Mouse (Mus musculus): ENCODE data around the gene Fitm1. TPM values are rescaled to one million over a fixed set of nuclear protein-coding genes. Genes with fewer than 3 reads are reported as not detected.

Fitm1 gene
- polyA plus RNA-seq, 1 experiment from 2014 or later = 79.4 TPM

- no peak overlapping the region for H3K27ac ChIP-seq (ENCODE audit: low read length)
- no peak overlapping the region for H3K4me3 ChIP-seq (ENCODE audit: low read length)
These were observed 13.9 kb downstream of the Fitm1 start for GRCm38 (mm10) chr14:55589271-55589670.

GRCm38 (mm10) chr14:55589771-55590448, 14.5 kb downstream of the Fitm1 start:
- H3K36me3 ChIP-seq (ENCODE audit: control insufficient read depth, insufficient read depth) = peaks cover 18% of the 10 kb centered on the region
- peaks cover 25% of the 10 kb centered on the region for H3K4me1 ChIP-seq (ENCODE audit: control insufficient read depth, insufficient read depth, low read length)
- ATAC-seq (replicated peaks; ENCODE audit: extremely low read depth, insufficient read depth, low FRiP score) = no peak
- H3K4me2 ChIP-seq (ENCODE audit: low read depth, low read length) = peak overlapping the region; percentile 76
- peak overlapping the region; percentile 97 for H3K27ac ChIP-seq (ENCODE audit: low read length)
- H3K9ac ChIP-seq (ENCODE audit: low read length) = peak overlapping the region; percentile 83
- peak overlapping the region; percentile 91 for H3K4me3 ChIP-seq (ENCODE audit: low read length)
- H3K27me3 ChIP-seq (ENCODE audit: control insufficient read depth, insufficient read depth, low read length) = no peaks in the 10 kb centered on the region
- H3K9me3 ChIP-seq (replicated peaks; ENCODE audit: control insufficient read depth, low read length) = no peaks in the 10 kb centered on the region
- 75% methylated on average over 11 of the region's 11 CpGs for WGBS

More at GRCm38 (mm10) chr14:55589271-55589670, 13.9 kb downstream of the Fitm1 start:
- peaks cover 25% of the 10 kb centered on the region for H3K4me1 ChIP-seq (ENCODE audit: control insufficient read depth, insufficient read depth, low read length)
- peaks cover 13% of the 10 kb centered on the region for H3K36me3 ChIP-seq (ENCODE audit: control insufficient read depth, insufficient read depth)
- H3K4me2 ChIP-seq (ENCODE audit: low read depth, low read length) = no peak overlapping the region
- no peak overlapping the region for H3K9ac ChIP-seq (ENCODE audit: low read length)
- 84% methylated on average over 5 of the region's 5 CpGs for WGBS
- no peaks in the 10 kb centered on the region for H3K9me3 ChIP-seq (replicated peaks; ENCODE audit: control insufficient read depth, low read length)
- no peaks in the 10 kb centered on the region for H3K27me3 ChIP-seq (ENCODE audit: control insufficient read depth, insufficient read depth, low read length)
- ATAC-seq (replicated peaks; ENCODE audit: extremely low read depth, insufficient read depth, low FRiP score) = no peak

- Histone ChIP-seq H3K4me1 (ENCODE audit: control insufficient read depth, insufficient read depth, low read length) (peaks cover 19% of the 10 kb centered on the region), H3K27ac (ENCODE audit: low read length) (peak within 1 kb of the TSS; percentile 97), H3K27me3 (ENCODE audit: control insufficient read depth, insufficient read depth, low read length) (no peaks in the 10 kb centered on the region), H3K9ac (ENCODE audit: low read length) (peak within 1 kb of the TSS; percentile 93), H3K4me3 (ENCODE audit: low read length) (peak within 1 kb of the TSS; percentile 91), H3K9me3 (replicated peaks; ENCODE audit: control insufficient read depth, low read length) (no peaks in the 10 kb centered on the region), H3K4me2 (ENCODE audit: low read depth, low read length) (peak within 1 kb of the TSS; percentile 76), H3K36me3 (ENCODE audit: control insufficient read depth, insufficient read depth) (peaks cover 27% of the 10 kb centered on the region)
- WGBS = 1% methylated on average over 22 of the region's 22 CpGs
- peak; percentile 94 for ATAC-seq (replicated peaks; ENCODE audit: extremely low read depth, insufficient read depth, low FRiP score)
These were observed 15.4 kb downstream of the Fitm1 start, which contains the start of gene Psme2 for GRCm38 (mm10) chr14:55590748-55591330. Psme2 (minus strand) TSS chr14:55591113.

- WGBS = under 1% methylated on average over 33 of the region's 33 CpGs
- peaks cover 33% of the 10 kb centered on the region for H3K36me3 ChIP-seq (ENCODE audit: control insufficient read depth, insufficient read depth)
- peak within 1 kb of the TSS; percentile 93 for H3K9ac ChIP-seq (ENCODE audit: low read length)
- no peaks in the 10 kb centered on the region for H3K9me3 ChIP-seq (replicated peaks; ENCODE audit: control insufficient read depth, low read length)
- peak; percentile 89 for ATAC-seq (replicated peaks; ENCODE audit: extremely low read depth, insufficient read depth, low FRiP score)
- H3K4me2 ChIP-seq (ENCODE audit: low read depth, low read length) = peak within 1 kb of the TSS; percentile 76
- peak within 1 kb of the TSS; percentile 97 for H3K27ac ChIP-seq (ENCODE audit: low read length)
- H3K4me3 ChIP-seq (ENCODE audit: low read length) = peak within 1 kb of the TSS; percentile 91
- no peaks in the 10 kb centered on the region for H3K27me3 ChIP-seq (ENCODE audit: control insufficient read depth, insufficient read depth, low read length)
- H3K4me1 ChIP-seq (ENCODE audit: control insufficient read depth, insufficient read depth, low read length) = peaks cover 19% of the 10 kb centered on the region
These were observed 16.0 kb downstream of the Fitm1 start, which contains the start of gene Rnf31 for GRCm38 (mm10) chr14:55591331-55591891. Rnf31 (plus strand) TSS chr14:55591708.

GRCm38 (mm10) chr14:55592226-55592625, 16.8 kb downstream of the Fitm1 start:
- no peak for ATAC-seq (replicated peaks; ENCODE audit: extremely low read depth, insufficient read depth, low FRiP score)
- peak overlapping the region; percentile 76 for H3K4me2 ChIP-seq (ENCODE audit: low read depth, low read length)
- peak overlapping the region; percentile 91 for H3K4me3 ChIP-seq (ENCODE audit: low read length)
- no peaks in the 10 kb centered on the region for H3K27me3 ChIP-seq (ENCODE audit: control insufficient read depth, insufficient read depth, low read length)
- H3K4me1 ChIP-seq (ENCODE audit: control insufficient read depth, insufficient read depth, low read length) = peaks cover 19% of the 10 kb centered on the region
- WGBS = 3% methylated on average over 16 of the region's 16 CpGs
- peak overlapping the region; percentile 88 for H3K27ac ChIP-seq (ENCODE audit: low read length)
- H3K9me3 ChIP-seq (replicated peaks; ENCODE audit: control insufficient read depth, low read length) = no peaks in the 10 kb centered on the region
- peaks cover 36% of the 10 kb centered on the region for H3K36me3 ChIP-seq (ENCODE audit: control insufficient read depth, insufficient read depth)
- H3K9ac ChIP-seq (ENCODE audit: low read length) = peak overlapping the region; percentile 93

- peaks cover 57% of the 10 kb centered on the region for H3K36me3 ChIP-seq (ENCODE audit: control insufficient read depth, insufficient read depth)
- H3K4me1 ChIP-seq (ENCODE audit: control insufficient read depth, insufficient read depth, low read length) = peaks cover 13% of the 10 kb centered on the region
- no peak overlapping the region for H3K4me2 ChIP-seq (ENCODE audit: low read depth, low read length)
- H3K27ac ChIP-seq (ENCODE audit: low read length) = no peak overlapping the region
- H3K27me3 ChIP-seq (ENCODE audit: control insufficient read depth, insufficient read depth, low read length) = no peaks in the 10 kb centered on the region
- H3K4me3 ChIP-seq (ENCODE audit: low read length) = no peak overlapping the region
- H3K9me3 ChIP-seq (replicated peaks; ENCODE audit: control insufficient read depth, low read length) = no peaks in the 10 kb centered on the region
- H3K9ac ChIP-seq (ENCODE audit: low read length) = no peak overlapping the region
- no peak for ATAC-seq (replicated peaks; ENCODE audit: extremely low read depth, insufficient read depth, low FRiP score)
- WGBS = 76% methylated on average over 13 of the region's 13 CpGs
These were observed 20.7 kb downstream of the Fitm1 start for GRCm38 (mm10) chr14:55596036-55596690.

- H3K4me2 ChIP-seq (ENCODE audit: low read depth, low read length) = no peak overlapping the region
- H3K27ac ChIP-seq (ENCODE audit: low read length) = no peak overlapping the region
- H3K27me3 ChIP-seq (ENCODE audit: control insufficient read depth, insufficient read depth, low read length) = no peaks in the 10 kb centered on the region
- H3K36me3 ChIP-seq (ENCODE audit: control insufficient read depth, insufficient read depth) = peaks cover 67% of the 10 kb centered on the region
- H3K9me3 ChIP-seq (replicated peaks; ENCODE audit: control insufficient read depth, low read length) = no peaks in the 10 kb centered on the region
- 94% methylated on average over 21 of the region's 21 CpGs for WGBS
- H3K4me1 ChIP-seq (ENCODE audit: control insufficient read depth, insufficient read depth, low read length) = no peaks in the 10 kb centered on the region
- H3K9ac ChIP-seq (ENCODE audit: low read length) = no peak overlapping the region
- no peak for ATAC-seq (replicated peaks; ENCODE audit: extremely low read depth, insufficient read depth, low FRiP score)
- no peak overlapping the region for H3K4me3 ChIP-seq (ENCODE audit: low read length)
These were observed 23.3 kb downstream of the Fitm1 start for GRCm38 (mm10) chr14:55598521-55599390.

GRCm38 (mm10) chr14:55603271-55603632, 27.8 kb downstream of the Fitm1 start, which contains the start of gene Irf9:
Irf9 (plus strand) TSS chr14:55603571.
- Histone ChIP-seq H3K9me3 (replicated peaks; ENCODE audit: control insufficient read depth, low read length) (no peaks in the 10 kb centered on the region), H3K27ac (ENCODE audit: low read length) (peak within 1 kb of the TSS; percentile 88), H3K9ac (ENCODE audit: low read length) (peak within 1 kb of the TSS; percentile 76), H3K27me3 (ENCODE audit: control insufficient read depth, insufficient read depth, low read length) (no peaks in the 10 kb centered on the region), H3K4me1 (ENCODE audit: control insufficient read depth, insufficient read depth, low read length) (peaks cover 5% of the 10 kb centered on the region), H3K4me3 (ENCODE audit: low read length) (peak within 1 kb of the TSS; percentile 62), H3K36me3 (ENCODE audit: control insufficient read depth, insufficient read depth) (peaks cover 54% of the 10 kb centered on the region), H3K4me2 (ENCODE audit: low read depth, low read length) (peak within 1 kb of the TSS; percentile 80)
- ATAC-seq (replicated peaks; ENCODE audit: extremely low read depth, insufficient read depth, low FRiP score) = no peak
- WGBS = 88% methylated on average over 7 of the region's 7 CpGs
